Mouse (Mus musculus): ENCODE measurements around the gene Tlx2. TPM values are rescaled to one million over a fixed set of nuclear protein-coding genes. Genes with fewer than 3 reads are reported as not detected.
A peak's percentile ranks its signal among the peaks of the same experiment; 100 is the strongest.

The Tlx2 gene
- polyA plus RNA-seq, 1 experiment from 2014 or later, result not detected

- H3K4me2 ChIP-seq, result peak overlapping the region; percentile 37
Measured at GRCm38 (mm10) chr6:83087205-83087925, 17.3 kb upstream of the Tlx2 start.

GRCm38 (mm10) chr6:83086121-83087035 lies 16.3 kb upstream of the Tlx2 start, which contains the start of gene Lbx2:
TSS of gene Lbx2 (plus strand) at chr6:83086367.
- no peak for ATAC-seq (ENCODE audit: low FRiP score, low read depth)
- no peak within 1 kb of the TSS for H3K9ac ChIP-seq
- peaks cover 6% of the 10 kb centered on the region for H3K36me3 ChIP-seq
- no peaks in the 10 kb centered on the region for H3K9me3 ChIP-seq
- H3K4me1 ChIP-seq (replicated peaks), result peaks cover 12% of the 10 kb centered on the region
- peaks cover 89% of the 10 kb centered on the region for H3K27me3 ChIP-seq
- H3K27ac ChIP-seq (replicated peaks), result no peak within 1 kb of the TSS
- H3K4me2 ChIP-seq, result peak within 1 kb of the TSS; percentile 37; the same call in 1 of the 2 replicates
- 5% methylated on average over 42 of the region's 42 CpGs for WGBS
- 0 out of 2 replicates have a peak within 1 kb of the TSS, but pooled peaks have one; percentile 0 for H3K4me3 ChIP-seq

More at GRCm38 (mm10) chr6:83087205-83087925, 17.3 kb upstream of the Tlx2 start:
- H3K9ac ChIP-seq, result no peak overlapping the region
- H3K4me3 ChIP-seq, result peak overlapping the region; percentile 1; the same call in 1 of the 2 replicates
- peaks cover 12% of the 10 kb centered on the region for H3K4me1 ChIP-seq (replicated peaks)
- no peaks in the 10 kb centered on the region for H3K36me3 ChIP-seq
- no peak for ATAC-seq (ENCODE audit: low FRiP score, low read depth)
- H3K27ac ChIP-seq (replicated peaks), result no peak overlapping the region
- 1% methylated on average over 47 of the region's 47 CpGs for WGBS
- H3K9me3 ChIP-seq, result no peaks in the 10 kb centered on the region
- H3K27me3 ChIP-seq, result peaks cover 84% of the 10 kb centered on the region

DNA sequence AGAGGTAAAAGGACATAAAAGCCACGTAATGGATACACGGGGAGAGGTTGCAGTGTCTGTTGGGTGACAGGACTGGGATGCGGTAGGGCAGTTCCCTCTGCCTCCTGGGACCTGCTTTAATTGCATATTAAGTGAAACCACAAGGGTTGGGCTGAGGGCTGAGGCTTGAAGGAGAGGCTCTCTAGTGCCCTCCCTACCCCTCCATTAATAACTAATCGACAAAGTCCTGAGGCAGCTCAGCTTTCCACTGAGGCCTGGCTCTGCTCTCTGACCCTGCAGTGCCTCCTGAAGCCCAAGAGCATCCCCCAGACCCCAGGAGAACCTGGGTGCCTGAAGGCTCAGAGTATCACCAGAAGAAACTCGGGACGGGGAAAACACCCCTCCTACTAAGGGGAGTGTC lies 14.4 kb upstream of the Tlx2 start:
- 3% methylated on average over 6 of the region's 6 CpGs for WGBS
- no peak overlapping the region for H3K4me3 ChIP-seq
- no peak overlapping the region for H3K4me2 ChIP-seq
- H3K9me3 ChIP-seq, result no peaks in the 10 kb centered on the region
- H3K9ac ChIP-seq, result no peak overlapping the region
- peaks cover 10% of the 10 kb centered on the region for H3K36me3 ChIP-seq
- H3K27ac ChIP-seq (replicated peaks), result no peak overlapping the region
- peaks cover 17% of the 10 kb centered on the region for H3K4me1 ChIP-seq (replicated peaks)
- no peak for ATAC-seq (ENCODE audit: low FRiP score, low read depth)
- H3K27me3 ChIP-seq, result peaks cover 74% of the 10 kb centered on the region

DNA sequence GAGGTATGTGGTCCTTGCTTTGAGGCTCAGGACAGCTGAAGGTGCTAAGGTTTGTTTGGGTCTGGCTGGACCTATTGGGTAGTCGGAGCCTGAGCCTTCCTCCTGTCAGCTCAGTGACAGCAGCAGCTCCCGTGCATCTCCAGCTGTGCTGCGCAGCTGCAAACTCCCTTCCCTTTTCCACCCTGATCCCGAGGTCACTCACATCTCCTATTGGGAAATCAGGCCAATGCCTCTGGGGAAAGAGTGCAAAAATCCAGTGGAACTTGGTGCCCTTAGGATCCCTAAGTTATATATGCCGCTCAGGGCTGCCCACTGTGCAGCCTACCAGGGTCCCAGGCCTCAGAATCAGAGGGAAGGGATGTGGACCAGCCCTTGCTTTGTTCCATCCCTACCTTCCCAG lies 13.4 kb upstream of the Tlx2 start:
- Histone ChIP-seq H3K4me1 (replicated peaks) (peaks cover 25% of the 10 kb centered on the region), H3K4me3 (no peak overlapping the region), H3K36me3 (peaks cover 10% of the 10 kb centered on the region), H3K4me2 (no peak overlapping the region), H3K9ac (no peak overlapping the region), H3K9me3 (no peaks in the 10 kb centered on the region), H3K27ac (replicated peaks) (no peak overlapping the region), H3K27me3 (peaks cover 67% of the 10 kb centered on the region)
- ATAC-seq (ENCODE audit: low FRiP score, low read depth), result no peak
- WGBS, result 18% methylated on average over 5 of the region's 5 CpGs

DNA sequence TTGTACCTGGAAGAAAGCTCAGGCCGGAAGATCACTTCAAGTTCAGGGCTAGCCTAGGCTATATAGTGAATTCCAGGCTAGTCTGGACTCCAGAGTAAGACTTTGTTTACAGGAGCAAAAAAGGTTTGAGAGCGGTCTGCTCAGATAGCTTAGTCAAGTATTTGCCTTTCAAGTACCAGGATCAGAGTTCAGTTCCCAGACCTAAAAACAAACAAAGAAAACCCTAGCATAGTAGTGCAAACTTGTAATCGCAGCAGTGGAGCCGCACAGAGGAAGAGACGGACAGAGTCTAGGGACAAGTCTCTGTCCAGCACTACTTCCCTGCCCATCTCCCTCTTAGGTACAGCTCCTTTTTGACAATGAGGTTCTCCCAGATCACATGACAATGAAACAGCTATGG lies 10.1 kb upstream of the Tlx2 start:
- no peak for ATAC-seq (ENCODE audit: low FRiP score, low read depth)
- H3K27me3 ChIP-seq, result peaks cover 55% of the 10 kb centered on the region
- H3K9ac ChIP-seq, result no peak overlapping the region
- H3K4me1 ChIP-seq (replicated peaks), result peaks cover 21% of the 10 kb centered on the region
- 97% methylated on average over 5 of the region's 5 CpGs for WGBS
- H3K9me3 ChIP-seq, result no peaks in the 10 kb centered on the region
- no peak overlapping the region for H3K27ac ChIP-seq (replicated peaks)
- no peak overlapping the region for H3K4me3 ChIP-seq
- H3K4me2 ChIP-seq, result no peak overlapping the region
- peaks cover 10% of the 10 kb centered on the region for H3K36me3 ChIP-seq

DNA sequence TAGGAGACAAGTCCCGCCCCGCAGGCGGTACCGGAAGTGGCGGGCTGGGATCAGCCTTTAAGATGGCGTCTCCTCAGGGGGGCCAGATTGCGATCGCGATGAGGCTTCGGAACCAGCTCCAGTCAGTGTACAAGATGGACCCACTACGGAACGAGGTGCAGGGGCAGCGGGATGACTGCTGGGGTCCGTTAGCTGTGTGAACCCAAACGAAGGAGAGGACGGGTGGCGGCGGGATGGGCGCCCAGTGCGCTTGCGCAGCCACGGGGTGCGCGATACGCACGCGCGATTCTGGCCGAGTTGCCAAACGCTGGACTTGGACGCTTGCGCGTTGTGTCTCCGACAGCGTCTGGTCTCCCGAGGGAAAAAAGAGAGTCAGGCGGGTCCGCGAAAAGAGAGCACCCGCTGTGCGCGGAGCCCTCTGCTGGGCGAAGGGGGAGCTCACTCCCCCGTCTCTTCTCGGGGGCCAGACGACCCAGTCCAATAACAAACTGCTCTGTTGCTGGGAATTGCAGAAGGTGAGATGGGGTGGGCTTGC lies 8.3 kb upstream of the Tlx2 start:
- peak overlapping the region; percentile 70 for H3K9ac ChIP-seq
- H3K36me3 ChIP-seq, result peaks cover 10% of the 10 kb centered on the region
- peaks cover 21% of the 10 kb centered on the region for H3K4me1 ChIP-seq (replicated peaks)
- peak overlapping the region; percentile 95 for H3K4me2 ChIP-seq
- H3K27ac ChIP-seq (replicated peaks), result peak overlapping the region; percentile 95
- H3K9me3 ChIP-seq, result no peaks in the 10 kb centered on the region
- peaks cover 55% of the 10 kb centered on the region for H3K27me3 ChIP-seq
- under 1% methylated on average over 46 of the region's 46 CpGs for WGBS
- H3K4me3 ChIP-seq, result peak overlapping the region; percentile 83
- ATAC-seq (ENCODE audit: low FRiP score, low read depth), result peak; percentile 94

DNA sequence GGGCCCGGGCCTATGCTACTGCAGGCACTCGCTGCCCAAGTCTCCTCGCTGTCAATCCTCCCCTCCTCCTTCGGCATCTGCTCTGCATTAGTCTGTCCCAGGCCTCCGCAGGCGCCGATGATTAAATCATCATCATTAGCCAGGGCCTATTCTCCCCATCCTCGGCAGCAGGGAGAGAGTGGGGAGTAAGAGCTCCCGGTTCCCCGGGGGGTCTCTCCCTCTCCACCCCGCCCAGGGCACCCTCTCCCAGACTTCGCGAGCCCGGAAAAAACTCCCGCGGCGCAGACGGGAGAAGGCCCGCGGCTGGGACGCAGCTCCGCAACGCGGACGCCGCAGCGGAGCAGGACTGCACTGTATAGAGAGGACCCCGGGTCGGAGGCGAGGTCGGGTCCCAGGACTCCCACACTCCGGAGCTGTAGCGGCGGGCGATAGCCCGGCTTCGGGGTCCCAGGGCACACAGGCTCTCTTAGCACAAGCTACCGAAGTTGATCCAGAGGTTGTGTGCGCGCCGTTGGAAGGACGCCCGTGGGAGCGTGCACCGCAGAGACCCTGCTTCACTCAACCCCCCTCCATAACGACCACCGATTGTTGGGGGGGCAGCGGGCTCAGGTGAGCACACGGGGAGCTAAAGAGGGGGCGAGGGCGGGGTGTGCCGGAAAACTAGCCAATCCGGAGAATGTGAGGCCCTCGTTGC lies 7.7 kb upstream of the Tlx2 start, which contains the start of gene Pcgf1:
TSS of gene Pcgf1 (plus strand) at position 240 of the 694 bp plus-strand sequence.
- ATAC-seq (ENCODE audit: low FRiP score, low read depth), result peak; percentile 80
- H3K9ac ChIP-seq, result peak within 1 kb of the TSS; percentile 70
- WGBS, result under 1% methylated on average over 54 of the region's 54 CpGs
- peaks cover 53% of the 10 kb centered on the region for H3K27me3 ChIP-seq
- H3K4me3 ChIP-seq, result peak within 1 kb of the TSS; percentile 83
- H3K4me2 ChIP-seq, result peak within 1 kb of the TSS; percentile 95
- H3K36me3 ChIP-seq, result peaks cover 10% of the 10 kb centered on the region
- H3K4me1 ChIP-seq (replicated peaks), result peaks cover 21% of the 10 kb centered on the region
- peak within 1 kb of the TSS; percentile 95 for H3K27ac ChIP-seq (replicated peaks)
- H3K9me3 ChIP-seq, result no peaks in the 10 kb centered on the region

- 13% methylated on average over 2 of the region's 2 CpGs for WGBS
- H3K27ac ChIP-seq (replicated peaks), result no peak overlapping the region
- no peaks in the 10 kb centered on the region for H3K9me3 ChIP-seq
- no peak overlapping the region for H3K9ac ChIP-seq
- H3K36me3 ChIP-seq, result 0 out of 2 replicates have a peak, but pooled peaks cover 1% of the 10 kb centered on the region
- H3K4me3 ChIP-seq, result no peak overlapping the region
- H3K27me3 ChIP-seq, result peaks cover 64% of the 10 kb centered on the region
- no peak overlapping the region for H3K4me2 ChIP-seq
- no peak for ATAC-seq (ENCODE audit: low FRiP score, low read depth)
- peaks cover 26% of the 10 kb centered on the region for H3K4me1 ChIP-seq (replicated peaks)
Measured at GRCm38 (mm10) chr6:83074979-83075378, 4.9 kb upstream of the Tlx2 start.

DNA sequence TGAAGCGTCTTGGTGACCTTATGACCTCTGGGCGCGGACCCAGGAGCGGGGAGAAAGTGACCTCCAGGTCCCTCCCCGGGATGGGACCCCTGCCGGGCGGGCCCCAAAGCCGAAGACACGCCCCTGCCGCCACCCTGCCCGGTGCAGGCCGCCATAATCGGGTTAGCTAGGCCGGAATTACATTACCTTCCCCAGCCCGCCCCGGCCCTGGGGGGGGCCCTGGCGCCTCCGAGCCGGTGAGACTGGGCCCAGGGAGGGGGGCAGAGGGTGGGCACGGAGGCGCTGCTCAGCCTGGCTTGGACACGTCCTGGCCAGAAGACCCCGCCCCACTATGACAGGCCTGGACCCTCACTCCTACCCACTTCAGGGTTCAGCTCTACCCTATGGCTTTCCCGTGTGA lies 1.1 kb upstream of the Tlx2 start:
- H3K9ac ChIP-seq, result no peak overlapping the region
- no peak for ATAC-seq (ENCODE audit: low FRiP score, low read depth)
- no peaks in the 10 kb centered on the region for H3K36me3 ChIP-seq
- H3K4me3 ChIP-seq, result no peak overlapping the region
- no peak overlapping the region for H3K27ac ChIP-seq (replicated peaks)
- WGBS, result 0% methylated on average over 24 of the region's 24 CpGs
- H3K27me3 ChIP-seq, result peaks cover 90% of the 10 kb centered on the region
- H3K4me2 ChIP-seq, result no peak overlapping the region
- no peaks in the 10 kb centered on the region for H3K9me3 ChIP-seq
- peaks cover 16% of the 10 kb centered on the region for H3K4me1 ChIP-seq (replicated peaks)

- WGBS, result under 1% methylated on average over 56 of the region's 58 CpGs
- peaks cover 16% of the 10 kb centered on the region for H3K4me1 ChIP-seq (replicated peaks)
- H3K4me2 ChIP-seq, result no peak overlapping the region
- H3K4me3 ChIP-seq, result no peak overlapping the region; the same call in 1 of the 2 replicates
- H3K9ac ChIP-seq, result no peak overlapping the region
- H3K27me3 ChIP-seq, result peaks cover 90% of the 10 kb centered on the region
- H3K27ac ChIP-seq (replicated peaks), result no peak overlapping the region
- H3K36me3 ChIP-seq, result no peaks in the 10 kb centered on the region
- no peaks in the 10 kb centered on the region for H3K9me3 ChIP-seq
- ATAC-seq (ENCODE audit: low FRiP score, low read depth), result no peak
Measured at GRCm38 (mm10) chr6:83070311-83071219, 472 bp upstream of the Tlx2 start.

Measured in hindbrain, embryonic 15.5 days (tissue).